Mouse (Mus musculus) testis, adult 2 months (tissue): Measurements from ENCODE around the gene Plxna4. TPM values are rescaled to one million over a fixed set of nuclear protein-coding genes. Genes with fewer than 3 reads are reported as not detected.

ENCODE experiments used
- H3K27ac ChIP-seq: fragments of 200-500 bp; 2 replicates; pipeline ENCODE4 v1.5.1; 2012; ENCODE audit warnings: low read depth, low read length; ENCODE audit not compliant: control insufficient read depth, insufficient read depth
- H3K27me3 ChIP-seq: fragments of 200-500 bp; 2 replicates; pipeline ENCODE4 v1.6.1; 2012; ENCODE audit warnings: mild to moderate bottlenecking, low read length, moderate library complexity; ENCODE audit not compliant: control insufficient read depth, insufficient read depth
- H3K36me3 ChIP-seq: fragments of 200-500 bp; 2 replicates; pipeline ENCODE4 v1.6.1; 2012; ENCODE audit warnings: mild to moderate bottlenecking, low read length; ENCODE audit not compliant: control insufficient read depth, insufficient read depth
- H3K4me1 ChIP-seq: fragments of 200-500 bp; 2 replicates; pipeline ENCODE4 v1.6.1; 2012; ENCODE audit warnings: low read length; ENCODE audit not compliant: control insufficient read depth, insufficient read depth
- H3K4me3 ChIP-seq: fragments of 200-500 bp; 2 replicates; pipeline ENCODE4 v1.5.1; 2012; ENCODE audit warnings: low read depth, mild to moderate bottlenecking, low read length, moderate library complexity, mixed read lengths; ENCODE audit not compliant: control insufficient read depth
- CTCF ChIP-seq: fragments of 200-500 bp; IDR thresholded peaks from 2 replicates; pipeline ENCODE4 v1.5.1; 2012; ENCODE audit warnings: low read depth, mild to moderate bottlenecking, inconsistent platforms, low read length, moderate library complexity; ENCODE audit not compliant: control insufficient read depth, insufficient read depth, insufficient replicate concordance
- POLR2A ChIP-seq: fragments of 200-500 bp; IDR thresholded peaks from 2 replicates; pipeline ENCODE4 v1.6.1; 2012; ENCODE audit warnings: low read depth, mild to moderate bottlenecking, inconsistent platforms, low read length, moderate library complexity; ENCODE audit not compliant: control insufficient read depth
- polyA plus RNA-seq: library from polyadenylated mRNA; depleted of rRNA; stranded (reverse); fragments of >200 nt; gene quantifications from 2 replicates; pipeline ENCODE4 v1.2.3, GENCODE M21; 2012; rRNA removed

Gene Plxna4
- 0.62 and 0.69 TPM in 2 replicates for polyA plus RNA-seq

- H3K36me3 ChIP-seq: no peaks in the 10 kb centered on the region
- H3K27me3 ChIP-seq: no peaks in the 10 kb centered on the region; the same call in 1 of the 2 replicates
- H3K4me3 ChIP-seq: peak within 1 kb of the TSS; percentile 37
- no peak for TF ChIP-seq POLR2A
- no peak for TF ChIP-seq CTCF
- H3K27ac ChIP-seq: no peak within 1 kb of the TSS
- H3K4me1 ChIP-seq: peaks cover 2% of the 10 kb centered on the region
Observed at GRCm38 (mm10) chr6:32588056-32588671, at the start of gene Plxna4. Gene Plxna4, minus strand, starts transcription at chr6:32588192.

GRCm38 (mm10) chr6:32637568-32638183 lies 49.7 kb upstream of the Plxna4 start:
- peaks cover 3% of the 10 kb centered on the region for H3K4me1 ChIP-seq
- H3K36me3 ChIP-seq: no peaks in the 10 kb centered on the region
- H3K4me3 ChIP-seq: no peak overlapping the region
- no peak for TF ChIP-seq CTCF
- no peak for TF ChIP-seq POLR2A
- no peak overlapping the region for H3K27ac ChIP-seq
- no peaks in the 10 kb centered on the region for H3K27me3 ChIP-seq

GRCm38 (mm10) chr6:32610712-32611111 lies 22.7 kb upstream of the Plxna4 start:
- Histone ChIP-seq H3K4me3 (no peak overlapping the region), H3K36me3 (no peaks in the 10 kb centered on the region), H3K4me1 (no peaks in the 10 kb centered on the region), H3K27me3 (no peaks in the 10 kb centered on the region), H3K27ac (no peak overlapping the region)
- TF ChIP-seq CTCF (no peak), POLR2A (no peak)

GRCm38 (mm10) chr6:32606787-32607186 lies 18.8 kb upstream of the Plxna4 start:
- Histone ChIP-seq H3K36me3 (no peaks in the 10 kb centered on the region), H3K4me3 (no peak overlapping the region), H3K4me1 (no peaks in the 10 kb centered on the region), H3K27ac (no peak overlapping the region), H3K27me3 (no peaks in the 10 kb centered on the region)
- TF ChIP-seq CTCF (no peak), POLR2A (no peak)

GRCm38 (mm10) chr6:32605581-32605980 lies 17.6 kb upstream of the Plxna4 start:
- no peak for TF ChIP-seq CTCF
- no peak for TF ChIP-seq POLR2A
- H3K4me1 ChIP-seq: no peaks in the 10 kb centered on the region
- H3K27me3 ChIP-seq: no peaks in the 10 kb centered on the region
- no peak overlapping the region for H3K4me3 ChIP-seq
- H3K36me3 ChIP-seq: no peaks in the 10 kb centered on the region
- no peak overlapping the region for H3K27ac ChIP-seq

GRCm38 (mm10) chr6:32604901-32605300 lies 16.9 kb upstream of the Plxna4 start:
- Histone ChIP-seq H3K4me1 (no peaks in the 10 kb centered on the region), H3K36me3 (no peaks in the 10 kb centered on the region), H3K27me3 (no peaks in the 10 kb centered on the region), H3K4me3 (no peak overlapping the region), H3K27ac (no peak overlapping the region)
- no peak for TF ChIP-seq POLR2A
- TF ChIP-seq CTCF: no peak

- H3K4me1 ChIP-seq: no peaks in the 10 kb centered on the region
- TF ChIP-seq CTCF: no peak
- no peak for TF ChIP-seq POLR2A
- H3K4me3 ChIP-seq: no peak overlapping the region
- H3K27ac ChIP-seq: no peak overlapping the region
- no peaks in the 10 kb centered on the region for H3K36me3 ChIP-seq
- H3K27me3 ChIP-seq: no peaks in the 10 kb centered on the region
Observed at GRCm38 (mm10) chr6:32602130-32602529, 14.1 kb upstream of the Plxna4 start.
